Mouse (Mus musculus): ENCODE data around the gene Hoxd3. TPM values are rescaled to one million over a fixed set of nuclear protein-coding genes. Genes with fewer than 3 reads are reported as not detected.

Gene Hoxd3
- polyA plus RNA-seq, 1 experiment: not detected

DNA sequence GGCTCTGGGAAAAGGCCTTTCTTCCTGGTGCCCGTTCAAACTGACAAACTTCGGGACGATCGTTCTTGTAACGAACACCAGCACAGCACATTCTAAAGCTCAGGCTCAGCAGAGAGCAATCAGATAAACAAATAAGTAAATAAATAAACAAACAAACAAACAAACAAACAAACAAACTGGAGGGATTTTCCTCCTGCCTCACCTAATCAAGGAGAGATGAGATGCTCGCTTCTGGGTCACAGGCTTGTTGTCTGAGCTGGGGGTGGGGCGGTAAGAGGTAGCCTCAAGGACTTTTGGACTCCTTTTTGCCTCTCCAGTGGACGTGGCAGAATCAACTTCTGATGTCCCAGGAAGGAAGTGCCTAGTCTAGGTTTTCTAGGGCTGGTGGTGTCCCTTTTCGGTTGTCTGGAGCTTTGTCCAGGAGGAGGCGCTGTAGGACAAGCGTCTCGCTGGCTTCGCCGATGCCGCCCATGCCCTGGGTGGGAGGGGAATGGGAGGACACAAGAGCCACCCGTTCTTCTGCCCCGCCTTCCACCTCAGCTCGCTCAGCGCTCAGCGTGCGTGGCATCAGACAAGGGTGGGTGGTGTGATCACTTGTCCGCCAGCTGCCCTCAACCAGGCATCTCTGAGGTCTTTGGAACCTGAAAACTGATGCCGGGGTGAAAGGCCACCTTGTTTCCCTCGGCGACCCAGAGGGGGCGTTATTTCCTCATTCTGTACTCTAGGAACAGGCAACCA, 3.9 kb downstream of the Hoxd3 start:
- Histone ChIP-seq H3K9me3 (ENCODE audit: control insufficient read depth, low read length) (no peaks in the 10 kb centered on the region), H3K4me3 (replicated peaks) (no peak overlapping the region), H3K36me3 (ENCODE audit: control insufficient read depth) (no peaks in the 10 kb centered on the region), H3K27me3 (ENCODE audit: control insufficient read depth) (peaks cover 86% of the 10 kb centered on the region), H3K4me1 (ENCODE audit: control insufficient read depth) (peaks cover 1% of the 10 kb centered on the region; the same call in 1 of the 2 replicates)
- TF ChIP-seq TAL1 (IDR thresholded peaks at IDR 0.05; ENCODE audit: low read length) (no peak), GATA1 (IDR thresholded peaks at IDR 0.05; ENCODE audit: low read length) (no peak)

DNA sequence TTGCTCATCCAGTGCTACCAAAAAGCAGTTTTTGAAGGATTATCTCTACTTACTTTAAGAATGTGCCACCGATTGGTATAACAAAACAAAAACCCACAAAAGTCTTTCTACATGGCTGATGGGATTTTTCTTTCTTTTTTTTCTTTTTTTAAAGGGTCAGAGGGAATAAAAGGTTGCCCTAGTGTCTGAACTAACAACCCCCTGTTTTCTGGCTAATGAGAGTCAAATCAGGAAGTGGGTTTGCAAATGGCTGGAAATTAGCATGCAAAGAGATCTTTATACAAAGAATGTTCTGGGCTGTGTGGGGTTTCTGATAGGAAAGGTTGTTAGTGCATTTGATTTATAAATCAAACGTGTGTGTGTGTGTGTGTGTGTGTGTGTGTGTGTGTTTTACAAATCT, 8.7 kb downstream of the Hoxd3 start:
- H3K4me1 ChIP-seq (ENCODE audit: control insufficient read depth): peaks cover 1% of the 10 kb centered on the region; the same call in 1 of the 2 replicates
- H3K36me3 ChIP-seq (ENCODE audit: control insufficient read depth): no peaks in the 10 kb centered on the region
- H3K9me3 ChIP-seq (ENCODE audit: control insufficient read depth, low read length): no peaks in the 10 kb centered on the region
- no peak overlapping the region for H3K4me3 ChIP-seq (replicated peaks)
- no peak for TF ChIP-seq TAL1 (IDR thresholded peaks at IDR 0.05; ENCODE audit: low read length)
- no peak for TF ChIP-seq GATA1 (IDR thresholded peaks at IDR 0.05; ENCODE audit: low read length)
- H3K27me3 ChIP-seq (ENCODE audit: control insufficient read depth): peaks cover 86% of the 10 kb centered on the region

- Histone ChIP-seq H3K9me3 (ENCODE audit: control insufficient read depth, low read length) (no peaks in the 10 kb centered on the region), H3K36me3 (ENCODE audit: control insufficient read depth) (no peaks in the 10 kb centered on the region), H3K4me1 (ENCODE audit: control insufficient read depth) (no peaks in the 10 kb centered on the region), H3K4me3 (replicated peaks) (no peak overlapping the region), H3K27me3 (ENCODE audit: control insufficient read depth) (peaks cover 86% of the 10 kb centered on the region)
- TF ChIP-seq GATA1 (IDR thresholded peaks at IDR 0.05; ENCODE audit: low read length): no peak
Observed at GRCm38 (mm10) chr2:74720955-74721491, 9.3 kb downstream of the Hoxd3 start.

DNA sequence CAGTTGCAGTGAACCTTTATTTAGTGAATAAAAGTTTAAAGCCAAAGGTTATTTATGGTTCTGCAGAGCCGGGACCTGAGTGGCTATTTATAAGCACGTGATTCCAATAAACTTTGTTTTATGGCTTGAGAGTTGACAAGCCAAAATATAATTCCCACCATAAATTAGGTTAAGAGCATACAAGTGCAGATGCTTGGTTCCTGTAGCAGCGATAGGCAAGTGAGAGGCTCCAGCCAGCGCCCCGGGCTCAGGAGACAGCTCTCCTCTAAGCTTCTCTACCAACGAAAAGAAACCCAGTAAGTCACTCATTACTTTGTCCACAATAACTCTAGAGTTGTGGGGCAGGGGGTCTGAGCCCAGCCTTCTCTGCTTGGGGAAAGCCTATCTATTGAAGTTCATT, 10.2 kb downstream of the Hoxd3 start:
- no peaks in the 10 kb centered on the region for H3K36me3 ChIP-seq (ENCODE audit: control insufficient read depth)
- no peaks in the 10 kb centered on the region for H3K9me3 ChIP-seq (ENCODE audit: control insufficient read depth, low read length)
- no peaks in the 10 kb centered on the region for H3K4me1 ChIP-seq (ENCODE audit: control insufficient read depth)
- TF ChIP-seq TAL1 (IDR thresholded peaks at IDR 0.05; ENCODE audit: low read length): no peak
- no peak for TF ChIP-seq GATA1 (IDR thresholded peaks at IDR 0.05; ENCODE audit: low read length)
- H3K27me3 ChIP-seq (ENCODE audit: control insufficient read depth): peaks cover 88% of the 10 kb centered on the region
- no peak overlapping the region for H3K4me3 ChIP-seq (replicated peaks)

DNA sequence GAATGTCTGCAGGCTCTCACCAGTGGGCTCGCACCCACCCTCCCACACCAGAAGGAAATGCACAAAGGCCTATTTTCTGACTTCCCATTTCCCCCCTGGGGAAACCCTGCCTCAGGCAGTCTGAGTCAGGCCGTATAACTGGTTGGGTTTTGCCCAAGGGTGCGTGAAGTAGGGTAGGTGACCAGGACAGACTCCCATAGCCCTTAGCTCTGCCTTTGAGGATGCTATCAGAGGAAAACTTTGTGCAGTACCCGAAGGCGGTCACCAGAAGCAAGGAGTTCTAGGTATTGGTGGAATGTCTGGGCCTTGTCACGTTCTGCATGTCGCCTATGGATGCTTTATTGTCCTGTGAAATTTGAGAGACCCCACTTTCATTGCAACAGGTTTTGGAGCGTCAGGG, 11.2 kb downstream of the Hoxd3 start:
- no peaks in the 10 kb centered on the region for H3K9me3 ChIP-seq (ENCODE audit: control insufficient read depth, low read length)
- TF ChIP-seq GATA1 (IDR thresholded peaks at IDR 0.05; ENCODE audit: low read length) (no peak), TAL1 (IDR thresholded peaks at IDR 0.05; ENCODE audit: low read length) (no peak)
- no peak overlapping the region for H3K4me3 ChIP-seq (replicated peaks)
- H3K36me3 ChIP-seq (ENCODE audit: control insufficient read depth): no peaks in the 10 kb centered on the region
- H3K4me1 ChIP-seq (ENCODE audit: control insufficient read depth): no peaks in the 10 kb centered on the region
- peaks cover 89% of the 10 kb centered on the region for H3K27me3 ChIP-seq (ENCODE audit: control insufficient read depth)

DNA sequence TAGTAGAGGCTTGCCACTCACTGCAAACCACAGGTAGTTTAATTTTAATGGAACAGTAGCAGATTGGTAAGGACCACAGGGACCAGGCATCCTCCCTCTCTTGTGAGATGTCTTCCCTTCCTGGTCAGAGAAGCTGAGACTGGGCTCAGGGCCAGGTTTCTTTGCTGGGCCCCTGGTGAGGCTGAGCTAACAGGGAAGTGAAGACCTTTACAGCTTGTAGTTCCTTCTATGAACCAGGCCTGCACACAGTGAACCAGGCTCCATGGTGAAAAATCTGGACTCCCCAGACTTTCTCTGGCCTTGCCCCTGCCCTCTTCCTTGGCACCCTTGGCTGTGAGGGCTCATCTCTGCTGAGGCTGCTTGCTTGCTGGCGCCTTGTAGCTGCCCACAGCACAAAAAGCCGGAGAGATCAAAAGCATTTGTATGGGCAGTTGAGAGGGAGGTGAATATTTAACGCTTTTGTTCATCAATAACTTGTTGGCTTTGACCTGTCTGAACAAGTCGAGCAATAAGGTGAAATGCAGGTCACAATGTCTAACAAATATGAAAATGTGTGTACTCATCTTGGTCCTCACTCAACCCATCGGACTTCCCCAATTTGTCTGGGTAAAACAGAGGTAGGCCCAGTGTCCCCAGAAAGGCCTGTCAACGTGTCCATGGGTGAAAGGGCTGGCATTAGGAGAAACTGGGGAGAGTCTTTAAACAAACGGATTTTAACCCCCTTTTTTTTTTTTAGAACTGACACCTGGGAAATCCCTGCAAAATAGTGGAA, 12.7 kb downstream of the Hoxd3 start:
- H3K36me3 ChIP-seq (ENCODE audit: control insufficient read depth): no peaks in the 10 kb centered on the region
- H3K9me3 ChIP-seq (ENCODE audit: control insufficient read depth, low read length): no peaks in the 10 kb centered on the region
- no peak for TF ChIP-seq TAL1 (IDR thresholded peaks at IDR 0.05; ENCODE audit: low read length)
- TF ChIP-seq GATA1 (IDR thresholded peaks at IDR 0.05; ENCODE audit: low read length): no peak
- peaks cover 96% of the 10 kb centered on the region for H3K27me3 ChIP-seq (ENCODE audit: control insufficient read depth)
- H3K4me3 ChIP-seq (replicated peaks): no peak overlapping the region
- no peaks in the 10 kb centered on the region for H3K4me1 ChIP-seq (ENCODE audit: control insufficient read depth)

DNA sequence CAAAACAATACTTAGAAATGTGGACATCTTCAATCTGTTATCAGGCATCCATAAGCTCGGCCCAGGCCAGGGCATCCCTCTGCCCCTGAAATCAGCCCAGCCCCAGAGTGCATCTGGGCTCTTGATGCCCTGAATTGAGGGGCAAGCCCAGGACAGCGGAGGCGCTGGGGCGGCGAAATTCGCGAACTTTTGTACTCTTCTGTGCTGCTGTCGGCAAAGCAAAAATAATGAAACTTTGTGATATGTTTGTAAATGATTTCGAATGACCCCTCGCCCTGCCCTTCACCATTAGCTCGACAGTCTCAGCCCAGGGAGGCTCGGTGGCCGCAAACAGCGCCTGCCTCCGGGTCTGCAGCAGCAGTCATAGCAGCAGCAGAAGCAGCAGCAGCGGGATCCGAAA, 13.4 kb downstream of the Hoxd3 start:
- no peak overlapping the region for H3K4me3 ChIP-seq (replicated peaks)
- no peaks in the 10 kb centered on the region for H3K36me3 ChIP-seq (ENCODE audit: control insufficient read depth)
- no peak for TF ChIP-seq GATA1 (IDR thresholded peaks at IDR 0.05; ENCODE audit: low read length)
- TF ChIP-seq TAL1 (IDR thresholded peaks at IDR 0.05; ENCODE audit: low read length): no peak
- no peaks in the 10 kb centered on the region for H3K4me1 ChIP-seq (ENCODE audit: control insufficient read depth)
- peaks cover 94% of the 10 kb centered on the region for H3K27me3 ChIP-seq (ENCODE audit: control insufficient read depth)
- no peaks in the 10 kb centered on the region for H3K9me3 ChIP-seq (ENCODE audit: control insufficient read depth, low read length)

- TF ChIP-seq GATA1 (IDR thresholded peaks at IDR 0.05; ENCODE audit: low read length) (no peak), TAL1 (IDR thresholded peaks at IDR 0.05; ENCODE audit: low read length) (no peak)
- Histone ChIP-seq H3K9me3 (ENCODE audit: control insufficient read depth, low read length) (no peaks in the 10 kb centered on the region), H3K27me3 (ENCODE audit: control insufficient read depth) (peaks cover 99% of the 10 kb centered on the region), H3K36me3 (ENCODE audit: control insufficient read depth) (no peaks in the 10 kb centered on the region), H3K4me3 (replicated peaks) (no peak within 1 kb of the TSS), H3K4me1 (ENCODE audit: control insufficient read depth) (no peaks in the 10 kb centered on the region)
Observed at GRCm38 (mm10) chr2:74726551-74726950, 14.8 kb downstream of the Hoxd3 start, which contains the start of gene Gm28230. Gm28230 (plus strand) TSS chr2:74726728.

DNA sequence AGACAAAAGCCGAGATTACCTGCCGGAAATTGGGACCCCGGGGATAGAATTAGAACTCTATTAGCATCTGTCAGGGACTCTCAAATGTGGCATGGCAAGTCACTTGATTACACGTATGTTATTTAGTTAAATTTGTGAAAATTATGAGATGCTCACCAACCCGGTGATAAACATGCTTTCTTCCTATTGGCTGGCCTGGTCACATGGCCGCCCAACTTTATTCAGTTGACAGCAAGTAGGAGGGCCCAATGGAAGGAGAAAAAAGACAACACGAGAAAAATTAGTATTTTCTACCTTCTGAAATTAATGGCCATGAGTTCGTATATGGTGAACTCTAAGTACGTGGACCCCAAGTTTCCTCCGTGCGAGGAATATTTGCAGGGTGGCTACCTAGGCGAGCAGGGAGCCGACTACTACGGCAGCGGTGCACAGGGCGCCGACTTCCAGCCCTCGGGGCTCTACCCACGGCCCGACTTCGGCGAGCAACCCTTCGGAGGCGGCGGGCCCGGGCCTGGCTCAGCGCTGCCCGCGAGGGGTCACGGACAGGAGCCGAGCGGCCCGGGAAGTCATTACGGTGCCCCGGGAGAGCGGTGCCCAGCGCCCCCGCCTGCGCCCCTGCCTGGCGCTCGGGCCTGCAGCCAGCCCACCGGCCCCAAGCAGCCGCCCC, 15.4 kb downstream of the Hoxd3 start:
- H3K36me3 ChIP-seq (ENCODE audit: control insufficient read depth): no peaks in the 10 kb centered on the region
- no peak overlapping the region for H3K4me3 ChIP-seq (replicated peaks)
- peaks cover 99% of the 10 kb centered on the region for H3K27me3 ChIP-seq (ENCODE audit: control insufficient read depth)
- no peaks in the 10 kb centered on the region for H3K4me1 ChIP-seq (ENCODE audit: control insufficient read depth)
- TF ChIP-seq GATA1 (IDR thresholded peaks at IDR 0.05; ENCODE audit: low read length) (no peak), TAL1 (IDR thresholded peaks at IDR 0.05; ENCODE audit: low read length) (no peak)
- no peaks in the 10 kb centered on the region for H3K9me3 ChIP-seq (ENCODE audit: control insufficient read depth, low read length)

All from erythroblast, embryonic 14.5 days (primary cell).